Mouse (Mus musculus) liver, embryonic 11.5 days (tissue): Measurements from ENCODE around the gene Slc39a11. TPM values are rescaled to one million over a fixed set of nuclear protein-coding genes. Genes with fewer than 3 reads are reported as not detected.

Experiments
- ATAC-seq: fragments of 200-750 bp; cut with Nextera tagmentation; replicated peaks from 2 replicates; pipeline ENCODE4 v1.8.0; 2017; ENCODE audit warnings: moderate number of reproducible peaks, mild to moderate bottlenecking, moderate TSS enrichment, moderate library complexity; ENCODE audit not compliant: low FRiP score
- DNase-seq: peaks from one replicate; pipeline ENCODE4 v3.0.0-alpha.2; 2017; ENCODE audit warnings: low spot score
- H3K27ac ChIP-seq: fragments of 300-500 bp; sonication (generic); 2 replicates; pipeline ENCODE4 v1.5.1; 2014; ENCODE audit warnings: mild to moderate bottlenecking, low read depth, low read length, control low read depth
- H3K27me3 ChIP-seq: fragments of 300-500 bp; sonication (generic); replicated peaks from 2 replicates; pipeline ENCODE4 v1.6.1; 2014; ENCODE audit warnings: low read length, mixed read lengths; ENCODE audit not compliant: control insufficient read depth, insufficient read depth
- H3K36me3 ChIP-seq: fragments of 300-500 bp; sonication (generic); 2 replicates; pipeline ENCODE4 v1.6.1; 2014; ENCODE audit warnings: mild to moderate bottlenecking, low read length, moderate library complexity, mixed read lengths; ENCODE audit not compliant: control insufficient read depth, insufficient read depth
- H3K4me1 ChIP-seq: fragments of 300-500 bp; sonication (generic); replicated peaks from 2 replicates; pipeline ENCODE4 v1.6.1; 2014; ENCODE audit warnings: low read length, mixed read lengths; ENCODE audit not compliant: control insufficient read depth, insufficient read depth
- H3K4me2 ChIP-seq: fragments of 300-500 bp; sonication (generic); 2 replicates; pipeline ENCODE4 v1.6.1; 2014; ENCODE audit warnings: mild to moderate bottlenecking, control low read depth, moderate library complexity
- H3K4me3 ChIP-seq: fragments of 300-500 bp; sonication (generic); 2 replicates; pipeline ENCODE4 v1.5.1; 2014; ENCODE audit warnings: low read depth, low read length, control low read depth
- H3K9ac ChIP-seq: fragments of 300-500 bp; sonication (generic); 2 replicates; pipeline ENCODE4 v1.6.1; 2014; ENCODE audit warnings: low read depth, low read length, control low read depth
- H3K9me3 ChIP-seq: fragments of 300-500 bp; sonication (generic); 2 replicates; pipeline ENCODE4 v1.6.1; 2016; ENCODE audit warnings: low read length, inconsistent platforms, mixed read lengths; ENCODE audit not compliant: control insufficient read depth
- WGBS: fragments of 180-500 bp; shearing (Covaris S2); extraction: QIAGEN DNeasy Blood & Tissue Kit; methylation state at CpG from one replicate; pipeline ENCODE4 v1.1.7; 2014; 5-methylcytosine and 5-hydroxymethylcytosine counted together
- polyA plus RNA-seq: library from polyadenylated mRNA; unstranded; fragments of >200 nt; fragmentation: Nextera tagmentation; extraction: Ambion mirVana; gene quantifications from 2 replicates; pipeline ENCODE4 v1.2.1, GENCODE M21; 2014

The Slc39a11 gene
- polyA plus RNA-seq, 1 experiment from 2014 or later, result 20.9 TPM

DNA sequence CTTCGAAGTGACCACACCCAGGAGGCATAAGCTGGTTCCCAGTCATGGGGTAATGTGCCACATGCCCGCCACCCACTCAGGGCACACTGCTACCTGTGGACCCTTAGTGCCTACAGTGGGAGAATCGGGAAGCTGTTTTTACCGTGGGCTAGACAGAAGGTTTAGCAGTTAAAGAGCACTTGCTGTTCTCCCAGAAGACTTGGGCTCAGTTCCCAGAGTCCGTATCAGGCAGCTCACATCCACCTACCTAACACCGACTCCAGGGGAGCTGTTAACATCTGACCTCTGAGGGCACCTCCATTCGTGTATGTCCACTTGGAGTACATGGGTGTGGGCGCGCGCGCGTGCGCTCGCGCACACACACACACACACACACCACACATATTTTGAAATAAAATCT is 4.2 kb upstream of the Slc39a11 start:
- DNase-seq (no peak), ATAC-seq (no peak)
- Histone ChIP-seq H3K4me3 (no peak overlapping the region), H3K4me2 (no peak overlapping the region), H3K36me3 (peaks cover 39% of the 10 kb centered on the region), H3K27ac (no peak overlapping the region), H3K27me3 (no peaks in the 10 kb centered on the region), H3K4me1 (peaks cover 17% of the 10 kb centered on the region), H3K9ac (no peak overlapping the region), H3K9me3 (no peaks in the 10 kb centered on the region)
- WGBS, result 93% methylated on average over 15 of the region's 15 CpGs

DNA sequence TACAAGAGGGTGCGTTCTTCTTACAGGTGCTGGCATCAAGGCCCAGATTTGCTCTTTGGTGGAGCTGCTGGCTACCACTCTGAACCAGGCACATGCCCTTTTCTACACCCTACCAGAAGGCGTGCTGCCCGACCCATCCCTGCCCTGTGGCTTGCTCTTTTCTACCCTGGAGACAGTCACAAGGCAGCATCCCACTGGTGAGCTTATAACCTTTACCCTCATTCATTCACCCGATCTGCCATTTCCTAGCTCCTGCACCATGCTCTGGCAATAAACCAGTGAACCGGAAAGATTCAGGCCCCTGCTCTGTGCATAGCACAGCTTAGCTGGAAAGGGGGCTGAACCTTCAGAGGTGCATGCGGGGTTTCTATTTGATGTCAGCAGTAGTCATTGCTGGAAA is 2.6 kb upstream of the Slc39a11 start:
- no peaks in the 10 kb centered on the region for H3K27me3 ChIP-seq
- H3K36me3 ChIP-seq, result peaks cover 35% of the 10 kb centered on the region
- ATAC-seq (no peak), DNase-seq (no peak)
- H3K4me3 ChIP-seq, result no peak overlapping the region
- H3K4me1 ChIP-seq, result peaks cover 23% of the 10 kb centered on the region
- 93% methylated on average over 6 of the region's 6 CpGs for WGBS
- H3K27ac ChIP-seq, result no peak overlapping the region
- no peak overlapping the region for H3K4me2 ChIP-seq
- no peak overlapping the region for H3K9ac ChIP-seq
- no peaks in the 10 kb centered on the region for H3K9me3 ChIP-seq

DNA sequence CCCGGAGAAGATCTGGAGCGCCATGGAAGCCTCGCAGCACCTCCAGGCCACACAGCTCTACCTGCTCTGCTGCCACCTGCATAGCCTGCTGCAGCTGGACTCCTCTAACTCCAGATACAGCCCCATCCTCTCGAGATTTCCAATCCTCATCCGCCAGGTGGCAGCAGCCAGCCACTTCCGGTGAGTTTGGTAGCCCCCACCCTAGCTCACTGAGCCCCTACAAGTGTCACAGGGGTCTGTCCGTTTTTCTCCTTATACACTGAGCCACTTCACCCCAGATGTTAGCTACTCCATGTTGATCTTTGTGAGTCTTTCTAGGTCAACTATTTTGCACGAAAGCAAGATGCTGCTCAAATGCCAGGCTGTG is 2.0 kb upstream of the Slc39a11 start:
- no peaks in the 10 kb centered on the region for H3K27me3 ChIP-seq
- no peak overlapping the region for H3K4me2 ChIP-seq
- H3K4me1 ChIP-seq, result peaks cover 23% of the 10 kb centered on the region
- H3K36me3 ChIP-seq, result peaks cover 30% of the 10 kb centered on the region
- H3K4me3 ChIP-seq, result no peak overlapping the region
- H3K9me3 ChIP-seq, result no peaks in the 10 kb centered on the region
- peak; percentile 43 for DNase-seq
- peak; percentile 15; the same call in 1 of the 2 replicates for ATAC-seq
- no peak overlapping the region for H3K9ac ChIP-seq
- 56% methylated on average over 8 of the region's 8 CpGs for WGBS
- H3K27ac ChIP-seq, result peak overlapping the region; percentile 62; the same call in 1 of the 2 replicates

DNA sequence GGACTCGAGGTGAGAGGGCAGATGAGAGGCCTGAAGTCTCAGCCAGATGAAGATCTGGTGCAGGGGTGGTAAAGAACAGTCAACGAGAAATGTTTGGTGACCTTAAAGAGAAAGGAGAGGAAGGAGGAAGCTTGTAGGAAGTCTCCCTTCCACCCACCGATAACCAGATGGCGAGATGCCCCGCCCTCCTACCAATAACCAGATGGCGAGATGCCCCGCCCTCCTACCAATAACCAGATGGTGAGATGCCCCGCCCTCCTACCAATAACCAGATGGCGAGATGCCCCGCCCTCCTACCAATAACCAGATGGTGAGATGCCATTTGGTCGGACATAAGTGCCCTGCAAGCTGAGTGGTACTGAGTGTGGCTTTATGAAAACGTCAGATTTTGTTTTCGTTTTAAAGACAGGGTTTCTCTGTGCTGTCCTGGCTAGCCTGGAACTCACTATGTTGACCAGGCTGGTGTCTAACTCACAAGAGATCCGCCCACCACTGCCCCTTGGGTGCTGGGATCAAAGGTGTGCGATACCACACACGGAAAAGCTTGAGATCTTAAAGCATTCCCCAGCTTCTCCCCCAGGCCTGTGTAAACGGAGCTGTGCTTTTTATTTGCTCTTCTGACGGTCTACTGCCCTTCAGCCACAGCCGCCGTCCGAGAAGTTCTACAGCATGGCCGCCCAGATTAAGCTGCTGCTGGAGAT is 1.5 kb upstream of the Slc39a11 start:
- Histone ChIP-seq H3K27ac (peak overlapping the region; percentile 62), H3K4me1 (peaks cover 23% of the 10 kb centered on the region), H3K9ac (no peak overlapping the region), H3K27me3 (no peaks in the 10 kb centered on the region), H3K4me3 (peak overlapping the region; percentile 24; the same call in 1 of the 2 replicates), H3K36me3 (peaks cover 26% of the 10 kb centered on the region), H3K4me2 (peak overlapping the region; percentile 88), H3K9me3 (no peaks in the 10 kb centered on the region)
- ATAC-seq, result peak; percentile 10; the same call in 1 of the 2 replicates
- WGBS, result 61% methylated on average over 22 of the region's 22 CpGs
- DNase-seq, result no peak

DNA sequence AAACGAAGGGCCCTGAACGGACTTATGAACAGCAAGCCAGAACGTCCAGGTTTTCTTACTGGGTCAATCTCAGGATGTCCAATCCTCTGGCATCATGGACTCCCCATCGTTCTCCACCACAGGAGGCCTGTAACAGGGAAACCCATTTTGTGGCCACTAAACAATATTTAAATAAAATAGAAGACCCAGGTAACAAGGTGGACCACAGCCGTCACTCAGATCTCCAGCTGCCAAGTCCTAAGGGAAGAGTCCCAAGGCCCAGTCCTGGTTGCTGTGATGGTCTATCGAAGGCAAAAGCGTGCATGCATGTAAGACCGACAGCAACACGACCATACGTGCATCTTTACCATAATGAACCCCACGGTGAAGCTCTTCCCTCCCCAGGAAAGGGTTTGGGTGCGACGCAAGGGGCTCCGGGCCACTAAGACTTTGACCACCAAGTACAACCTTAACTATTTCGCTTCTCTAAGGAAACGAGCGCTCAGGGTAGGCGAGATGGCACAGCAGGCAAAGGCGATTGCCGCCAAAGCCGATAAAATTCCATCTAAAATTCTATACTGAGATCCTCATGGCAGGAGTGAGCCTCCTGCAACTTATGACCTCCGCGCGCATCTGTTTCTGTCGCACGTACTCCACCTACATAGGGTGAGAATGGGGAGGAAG is 1.1 kb downstream of the Slc39a11 start, which contains the start of gene Cog1:
Gene Cog1, plus strand, starts transcription at position 480 of the 663 bp plus-strand sequence.
- H3K27me3 ChIP-seq, result no peaks in the 10 kb centered on the region
- no peaks in the 10 kb centered on the region for H3K9me3 ChIP-seq
- WGBS, result 36% methylated on average over 26 of the region's 26 CpGs
- H3K4me3 ChIP-seq, result peak within 1 kb of the TSS; percentile 89
- peaks cover 23% of the 10 kb centered on the region for H3K4me1 ChIP-seq
- H3K4me2 ChIP-seq, result peak within 1 kb of the TSS; percentile 88
- DNase-seq (no peak), ATAC-seq (no peak)
- peak within 1 kb of the TSS; percentile 83 for H3K27ac ChIP-seq
- peak within 1 kb of the TSS; percentile 91 for H3K9ac ChIP-seq
- H3K36me3 ChIP-seq, result peaks cover 7% of the 10 kb centered on the region

DNA sequence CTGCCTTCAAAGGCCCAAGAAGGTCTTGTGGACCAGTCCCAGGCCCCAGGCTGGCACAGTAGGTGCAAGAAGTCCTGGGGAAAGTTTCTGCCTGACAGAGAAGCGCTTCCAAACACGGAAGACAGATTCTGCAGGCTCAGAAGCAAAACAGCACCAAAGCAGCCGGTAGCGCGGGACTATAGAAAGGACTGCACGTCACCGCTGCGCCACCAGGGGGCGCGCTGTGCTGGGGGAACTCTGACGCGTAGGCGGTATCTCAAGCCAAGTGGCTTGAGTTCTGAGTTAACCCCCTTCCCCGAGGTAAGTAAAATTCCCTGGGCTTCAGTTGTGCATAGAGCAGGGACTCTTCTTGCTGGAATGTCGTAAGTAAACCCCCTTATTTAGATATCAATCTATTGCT is 1.7 kb downstream of the Slc39a11 start:
- Histone ChIP-seq H3K9ac (peak overlapping the region; percentile 23; the same call in 1 of the 2 replicates), H3K9me3 (no peaks in the 10 kb centered on the region), H3K4me1 (peaks cover 23% of the 10 kb centered on the region), H3K27ac (no peak overlapping the region), H3K4me2 (peak overlapping the region; percentile 43), H3K27me3 (no peaks in the 10 kb centered on the region), H3K36me3 (peaks cover 6% of the 10 kb centered on the region), H3K4me3 (no peak overlapping the region)
- 3% methylated on average over 15 of the region's 15 CpGs for WGBS
- DNase-seq (peak; percentile 82), ATAC-seq (no peak)

DNA sequence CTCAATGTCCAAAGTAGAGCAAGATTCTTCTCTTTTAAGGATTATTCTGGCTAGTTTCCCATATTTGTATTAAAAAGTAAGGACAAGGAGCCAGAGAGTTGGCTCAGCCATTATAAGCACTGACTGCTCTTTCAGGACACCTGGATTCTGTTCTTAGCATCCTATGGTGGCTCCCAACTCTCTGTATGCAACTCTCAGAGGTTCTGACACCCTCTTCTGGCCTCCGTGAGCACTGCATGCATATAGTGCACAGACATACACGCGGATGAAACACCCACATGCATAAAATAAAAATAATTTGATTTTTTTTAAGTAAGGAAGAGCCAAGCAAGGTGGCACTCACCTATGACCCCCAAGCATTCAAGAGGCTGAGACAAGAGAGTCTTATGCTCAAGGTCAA is 4.7 kb downstream of the Slc39a11 start:
- Histone ChIP-seq H3K27ac (no peak overlapping the region), H3K36me3 (no peaks in the 10 kb centered on the region), H3K9ac (no peak overlapping the region), H3K4me3 (no peak overlapping the region), H3K4me1 (peaks cover 6% of the 10 kb centered on the region), H3K9me3 (no peaks in the 10 kb centered on the region), H3K4me2 (no peak overlapping the region), H3K27me3 (no peaks in the 10 kb centered on the region)
- no peak for DNase-seq
- 79% methylated on average over 3 of the region's 3 CpGs for WGBS
- no peak for ATAC-seq

DNA sequence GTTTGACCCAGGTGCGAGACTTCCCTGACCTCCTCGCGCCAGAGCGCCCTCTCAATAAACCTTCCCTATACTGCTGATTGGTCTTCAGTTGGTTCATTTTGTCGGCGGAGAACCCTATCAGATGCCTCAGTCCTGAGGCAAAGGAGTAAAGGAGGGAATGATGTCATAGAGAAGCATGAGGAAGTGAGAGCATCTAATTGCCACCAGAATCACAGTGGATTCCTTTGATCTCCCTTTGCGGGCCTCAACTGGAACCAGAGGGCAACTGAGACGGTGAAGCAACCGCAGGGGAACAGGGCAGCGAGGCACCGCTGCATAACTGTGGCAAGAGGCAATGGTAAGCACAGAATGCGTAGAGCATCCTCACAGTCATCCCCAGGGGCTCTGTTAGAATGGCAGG is 11.2 kb downstream of the Slc39a11 start:
- H3K4me3 ChIP-seq, result no peak overlapping the region

More for the DNA sequence above, 11.2 kb downstream of the Slc39a11 start:
- Histone ChIP-seq H3K36me3 (no peaks in the 10 kb centered on the region), H3K4me2 (no peak overlapping the region), H3K27me3 (no peaks in the 10 kb centered on the region), H3K27ac (no peak overlapping the region), H3K9ac (no peak overlapping the region), H3K4me1 (no peaks in the 10 kb centered on the region), H3K9me3 (no peaks in the 10 kb centered on the region)
- DNase-seq (no peak), ATAC-seq (no peak)
- WGBS, result 85% methylated on average over 12 of the region's 12 CpGs
